Mouse (Mus musculus) stomach, postnatal 0 days (tissue): ENCODE measurements around the gene D17Wsu92e. TPM values are rescaled to one million over a fixed set of nuclear protein-coding genes. Genes with fewer than 3 reads are reported as not detected.

ENCODE experiments used
- ATAC-seq: fragments of 200-750 bp; cut with Nextera tagmentation; 2 replicates; pipeline ENCODE4 v1.8.0; 2017; ENCODE audit not compliant: low FRiP score, low TSS enrichment
- DNase-seq: peaks from one replicate; pipeline ENCODE4 v3.0.0-alpha.2; 2016; ENCODE audit warnings: low spot score
- H3K27ac ChIP-seq: fragments of 300-500 bp; sonication (generic); replicated peaks from 2 replicates; pipeline ENCODE4 v1.5.1; 2014; ENCODE audit warnings: mild to moderate bottlenecking, control low read depth
- H3K27me3 ChIP-seq: fragments of 300-500 bp; sonication (generic); 2 replicates; pipeline ENCODE4 v1.6.1; 2014; ENCODE audit warnings: low read length; ENCODE audit not compliant: control insufficient read depth, insufficient read depth
- H3K36me3 ChIP-seq: fragments of 300-500 bp; sonication (generic); 2 replicates; pipeline ENCODE4 v1.6.1; 2014; ENCODE audit warnings: low read length, mixed read lengths; ENCODE audit not compliant: control insufficient read depth, insufficient read depth
- H3K4me1 ChIP-seq: fragments of 300-500 bp; sonication (generic); replicated peaks from 2 replicates; pipeline ENCODE4 v1.6.1; 2014; ENCODE audit warnings: antibody characterized with exemption; ENCODE audit not compliant: control insufficient read depth, insufficient read depth
- H3K4me2 ChIP-seq: fragments of 300-500 bp; sonication (generic); replicated peaks from 2 replicates; pipeline ENCODE4 v1.6.1; 2014; ENCODE audit warnings: low read depth, mild to moderate bottlenecking, control low read depth, moderate library complexity
- H3K4me3 ChIP-seq: fragments of 300-500 bp; sonication (generic); 2 replicates; pipeline ENCODE4 v1.5.1; 2014; ENCODE audit warnings: low read depth, low read length, control low read depth
- H3K9ac ChIP-seq: fragments of 300-500 bp; sonication (generic); 2 replicates; pipeline ENCODE4 v1.6.1; 2014; ENCODE audit warnings: mild to moderate bottlenecking, low read length, control low read depth, mixed read lengths
- H3K9me3 ChIP-seq: fragments of 300-500 bp; sonication (generic); 2 replicates; pipeline ENCODE4 v1.6.1; 2016; ENCODE audit warnings: low read length; ENCODE audit not compliant: control insufficient read depth
- CTCF ChIP-seq: IDR thresholded peaks from 2 replicates; pipeline ENCODE4 v1.5.1; 2016; ENCODE audit warnings: antibody characterized with exemption, low read depth, mild to moderate bottlenecking, moderate library complexity
- EP300 ChIP-seq: optimal IDR thresholded peaks from 2 replicates; pipeline ENCODE3; 2016; ENCODE audit warnings: antibody characterized with exemption
- WGBS: fragments of 180-500 bp; shearing (Covaris S2); extraction: QIAGEN DNeasy Blood & Tissue Kit; methylation state at CpG from one replicate; pipeline ENCODE4 v1.1.7; 2014; 5-methylcytosine and 5-hydroxymethylcytosine counted together
- polyA plus RNA-seq: library from polyadenylated mRNA; unstranded; fragments of >200 nt; fragmentation: Nextera tagmentation; extraction: Ambion mirVana; gene quantifications from 2 replicates; pipeline ENCODE4 v1.2.1, GENCODE M21; 2015

D17Wsu92e gene
- polyA plus RNA-seq, 1 experiment from 2014 or later: 23.3 TPM

- DNase-seq: no peak
- no peaks in the 10 kb centered on the region for H3K36me3 ChIP-seq
- H3K9me3 ChIP-seq: no peaks in the 10 kb centered on the region
- WGBS: 51% methylated on average over 5 of the region's 5 CpGs
- H3K27ac ChIP-seq: no peak overlapping the region
- no peak for ATAC-seq
- no peaks in the 10 kb centered on the region for H3K4me1 ChIP-seq
- H3K4me3 ChIP-seq: no peak overlapping the region
- H3K9ac ChIP-seq: no peak overlapping the region
- H3K4me2 ChIP-seq: no peak overlapping the region
- no peaks in the 10 kb centered on the region for H3K27me3 ChIP-seq
- TF ChIP-seq CTCF: no peak
- no peak for TF ChIP-seq EP300
These were observed 88.3 kb downstream of the D17Wsu92e start for GRCm38 (mm10) chr17:27732152-27732551.

- ATAC-seq (peak; percentile 56), DNase-seq (peak; percentile 67)
- WGBS: 39% methylated on average over 10 of the region's 10 CpGs
- Histone ChIP-seq H3K9me3 (no peaks in the 10 kb centered on the region), H3K27me3 (no peaks in the 10 kb centered on the region), H3K9ac (peak within 1 kb of the TSS; percentile 59), H3K4me3 (peak within 1 kb of the TSS; percentile 32), H3K4me2 (peak within 1 kb of the TSS; percentile 47), H3K27ac (peak within 1 kb of the TSS; percentile 85), H3K36me3 (no peaks in the 10 kb centered on the region), H3K4me1 (0 out of 2 replicates have a peak, but pooled peaks cover 2% of the 10 kb centered on the region)
- no peak for TF ChIP-seq EP300
- TF ChIP-seq CTCF: no peak
These were observed 91.7 kb downstream of the D17Wsu92e start, which contains the start of gene Spdef for GRCm38 (mm10) chr17:27728770-27729169. Spdef (minus strand) TSS chr17:27728955.

- H3K27ac ChIP-seq: 0 out of 2 replicates have a peak overlapping the region, but pooled peaks have one; percentile 30
- TF ChIP-seq CTCF: no peak
- no peak for TF ChIP-seq EP300
- H3K4me1 ChIP-seq: 0 out of 2 replicates have a peak, but pooled peaks cover 2% of the 10 kb centered on the region
- peak; percentile 40 for ATAC-seq
- no peak overlapping the region for H3K9ac ChIP-seq
- no peaks in the 10 kb centered on the region for H3K9me3 ChIP-seq
- WGBS: 33% methylated on average over 7 of the region's 7 CpGs
- peak overlapping the region; percentile 3; the same call in 1 of the 2 replicates for H3K4me3 ChIP-seq
- peak; percentile 76 for DNase-seq
- no peaks in the 10 kb centered on the region for H3K27me3 ChIP-seq
- peak overlapping the region; percentile 41 for H3K4me2 ChIP-seq
- no peaks in the 10 kb centered on the region for H3K36me3 ChIP-seq
These were observed 93.9 kb downstream of the D17Wsu92e start for GRCm38 (mm10) chr17:27726527-27726926.

GRCm38 (mm10) chr17:27725412-27725811, 95.0 kb downstream of the D17Wsu92e start:
- H3K9ac ChIP-seq: no peak overlapping the region
- WGBS: 23% methylated on average over 10 of the region's 10 CpGs
- no peaks in the 10 kb centered on the region for H3K27me3 ChIP-seq
- ATAC-seq: no peak
- no peaks in the 10 kb centered on the region for H3K36me3 ChIP-seq
- no peak for DNase-seq
- H3K9me3 ChIP-seq: no peaks in the 10 kb centered on the region
- no peak for TF ChIP-seq CTCF
- no peak for TF ChIP-seq EP300
- H3K4me1 ChIP-seq: 0 out of 2 replicates have a peak, but pooled peaks cover 2% of the 10 kb centered on the region
- H3K27ac ChIP-seq: no peak overlapping the region; the same call in 1 of the 2 replicates
- H3K4me3 ChIP-seq: no peak overlapping the region
- H3K4me2 ChIP-seq: peak overlapping the region; percentile 41; the same call in 1 of the 2 replicates

- Histone ChIP-seq H3K4me3 (no peak overlapping the region), H3K4me1 (0 out of 2 replicates have a peak, but pooled peaks cover 2% of the 10 kb centered on the region), H3K27me3 (no peaks in the 10 kb centered on the region), H3K9me3 (no peaks in the 10 kb centered on the region), H3K4me2 (peak overlapping the region; percentile 41; the same call in 1 of the 2 replicates), H3K27ac (no peak overlapping the region), H3K9ac (no peak overlapping the region), H3K36me3 (no peaks in the 10 kb centered on the region)
- no peak for ATAC-seq
- DNase-seq: no peak
- 48% methylated on average over 10 of the region's 10 CpGs for WGBS
- TF ChIP-seq CTCF (no peak), EP300 (no peak)
These were observed 95.4 kb downstream of the D17Wsu92e start for GRCm38 (mm10) chr17:27725011-27725410.

- TF ChIP-seq CTCF (no peak), EP300 (no peak)
- Histone ChIP-seq H3K9ac (no peak overlapping the region), H3K4me1 (0 out of 2 replicates have a peak, but pooled peaks cover 2% of the 10 kb centered on the region), H3K4me3 (no peak overlapping the region), H3K36me3 (0 out of 2 replicates have a peak, but pooled peaks cover 2% of the 10 kb centered on the region), H3K4me2 (no peak overlapping the region), H3K27me3 (no peaks in the 10 kb centered on the region), H3K9me3 (no peaks in the 10 kb centered on the region), H3K27ac (no peak overlapping the region)
- 14% methylated on average over 3 of the region's 3 CpGs for WGBS
- DNase-seq: no peak
- no peak for ATAC-seq
These were observed 96.1 kb downstream of the D17Wsu92e start for GRCm38 (mm10) chr17:27724327-27724726.
